ENCODE assay signal across 14 mouse cellular contexts in the genomic region with DNA sequence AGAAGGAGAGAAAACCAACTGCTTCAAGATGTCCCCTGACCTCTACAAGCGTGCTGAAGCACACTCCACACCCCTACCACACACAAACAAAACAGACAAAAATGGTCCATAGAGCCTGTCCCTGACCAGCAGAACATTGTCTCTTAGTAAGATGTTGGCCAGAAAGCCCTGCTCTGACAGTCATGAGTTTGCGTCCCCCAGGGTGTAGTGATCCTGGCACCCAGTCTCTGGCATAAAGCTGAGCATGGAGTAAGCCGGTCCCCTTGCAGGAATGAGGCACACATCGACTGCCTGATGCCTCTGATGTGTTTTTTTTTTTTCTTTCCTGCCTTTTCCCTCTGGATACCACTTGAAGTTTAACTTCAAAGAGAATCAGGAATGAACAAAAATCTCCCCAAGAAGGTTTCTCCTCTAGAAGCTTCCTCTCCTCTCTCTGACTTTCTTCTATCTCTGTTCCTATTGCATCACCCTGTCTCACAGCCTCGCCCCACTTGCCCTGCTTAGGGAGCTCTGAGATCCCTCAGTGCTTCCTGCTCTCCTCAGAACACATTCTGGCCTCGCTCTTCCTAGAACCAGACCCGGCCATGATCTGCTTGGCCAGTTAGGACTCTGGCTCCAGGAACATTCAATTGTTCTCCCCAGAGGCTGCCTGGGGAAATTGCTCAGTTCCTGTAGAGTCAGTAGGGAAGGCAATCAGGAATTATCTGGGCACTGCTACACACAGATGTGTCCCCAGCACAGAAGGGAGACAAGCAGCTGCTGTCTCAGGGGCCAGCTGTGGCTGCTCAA. TPM values are rescaled to one million over a fixed set of nuclear protein-coding genes. Genes with fewer than 3 reads are reported as not detected.
DNase-seq lines count a peak whose midpoint lies in the region; ATAC-seq lines count a peak whose summit lies in the region.
"Had no signal": no experiment of that assay in that cellular context is flagged by ENCODE, and none has a peak within 500 bp of the region (broad histone marks: within the 10 kb centered on the region; RNA-seq: fewer than 3 reads in every experiment).

No protein-coding gene starts in this region.

- WGBS in hindbrain, embryonic 10.5 days = 71% methylated on average over 7 of the region's 7 CpGs
- WGBS in hindbrain, embryonic 14.5 days = 80% methylated on average over 7 of the region's 7 CpGs
- WGBS in hindbrain, embryonic 16.5 days = 75% methylated on average over 7 of the region's 7 CpGs
- WGBS in forebrain, embryonic 11.5 days = 69% methylated on average over 7 of the region's 7 CpGs

- no peaks in the 10 kb centered on the region; the same call in 1 of the 2 replicates for H3K4me1 ChIP-seq in hindbrain, embryonic 10.5 days (replicated peaks)
- no peaks in the 10 kb centered on the region for H3K4me1 ChIP-seq in hindbrain, embryonic 14.5 days (replicated peaks; ENCODE audit: control insufficient read depth, insufficient read depth, low read length)
- no peaks in the 10 kb centered on the region for H3K4me1 ChIP-seq in hindbrain, embryonic 16.5 days (ENCODE audit: control insufficient read depth, insufficient read depth, low read depth, low read length)
- no peaks in the 10 kb centered on the region for H3K4me1 ChIP-seq in forebrain, embryonic 11.5 days (replicated peaks; ENCODE audit: control insufficient read depth, insufficient read depth, low read length)
- H3K4me1 ChIP-seq: forebrain, embryonic 15.5 days; lung, embryonic 15.5 days had no signal

- no peaks in the 10 kb centered on the region for H3K36me3 ChIP-seq in hindbrain, embryonic 10.5 days
- no peaks in the 10 kb centered on the region for H3K36me3 ChIP-seq in hindbrain, embryonic 14.5 days (replicated peaks; ENCODE audit: control insufficient read depth, insufficient read depth)
- H3K36me3 ChIP-seq in hindbrain, embryonic 16.5 days (ENCODE audit: control insufficient read depth, insufficient read depth, low read length) = no peaks in the 10 kb centered on the region
- H3K36me3 ChIP-seq in forebrain, embryonic 11.5 days (ENCODE audit: control insufficient read depth, insufficient read depth, low read length) = no peaks in the 10 kb centered on the region
- H3K36me3 ChIP-seq: forebrain, embryonic 15.5 days; lung, embryonic 15.5 days had no signal

- no peak overlapping the region for H3K9ac ChIP-seq in hindbrain, embryonic 14.5 days
- H3K9ac ChIP-seq in hindbrain, embryonic 16.5 days (ENCODE audit: low read depth, low read length) = no peak overlapping the region
- no peak overlapping the region for H3K9ac ChIP-seq in forebrain, embryonic 11.5 days (ENCODE audit: low read length)
- H3K9ac ChIP-seq: forebrain, embryonic 15.5 days; lung, embryonic 15.5 days had no signal

- H3K27me3 ChIP-seq in hindbrain, embryonic 10.5 days (ENCODE audit: insufficient read depth, poor library complexity, severe bottlenecking) = no peaks in the 10 kb centered on the region
- no peaks in the 10 kb centered on the region for H3K27me3 ChIP-seq in hindbrain, embryonic 14.5 days (ENCODE audit: control insufficient read depth, insufficient read depth, low read length)
- H3K27me3 ChIP-seq in hindbrain, embryonic 16.5 days (replicated peaks; ENCODE audit: control insufficient read depth, insufficient read depth, low read length) = no peaks in the 10 kb centered on the region
- H3K27me3 ChIP-seq in forebrain, embryonic 11.5 days (ENCODE audit: control insufficient read depth, insufficient read depth, low read length) = no peaks in the 10 kb centered on the region
- H3K27me3 ChIP-seq: forebrain, embryonic 15.5 days; lung, embryonic 15.5 days had no signal

- H3K4me2 ChIP-seq in hindbrain, embryonic 14.5 days (replicated peaks) = no peak overlapping the region
- H3K4me2 ChIP-seq in hindbrain, embryonic 16.5 days (ENCODE audit: low read length) = no peak overlapping the region
- H3K4me2 ChIP-seq in forebrain, embryonic 11.5 days (ENCODE audit: low read depth, low read length, severe bottlenecking) = no peak overlapping the region
- H3K4me2 ChIP-seq: forebrain, embryonic 15.5 days; lung, embryonic 15.5 days had no signal

- H3K4me3 ChIP-seq in hindbrain, embryonic 10.5 days = no peak overlapping the region
- no peak overlapping the region for H3K4me3 ChIP-seq in hindbrain, embryonic 14.5 days (replicated peaks; ENCODE audit: low read length)
- H3K4me3 ChIP-seq in hindbrain, embryonic 16.5 days (ENCODE audit: low read length) = no peak overlapping the region
- no peak overlapping the region for H3K4me3 ChIP-seq in forebrain, embryonic 11.5 days (ENCODE audit: low read depth, low read length)
- H3K4me3 ChIP-seq: forebrain, embryonic 15.5 days; lung, embryonic 15.5 days had no signal

- H3K9me3 ChIP-seq in hindbrain, embryonic 10.5 days = peaks cover 11% of the 10 kb centered on the region
- peaks cover 15% of the 10 kb centered on the region; the same call in 1 of the 2 replicates for H3K9me3 ChIP-seq in hindbrain, embryonic 14.5 days (ENCODE audit: control insufficient read depth, low read length)
- peaks cover 5% of the 10 kb centered on the region for H3K9me3 ChIP-seq in hindbrain, embryonic 16.5 days (ENCODE audit: control insufficient read depth, low read length)
- peaks cover 4% of the 10 kb centered on the region; the same call in 1 of the 2 replicates for H3K9me3 ChIP-seq in forebrain, embryonic 11.5 days (ENCODE audit: control insufficient read depth, low read length)
- H3K9me3 ChIP-seq: forebrain, embryonic 15.5 days had no signal

- H3K27ac ChIP-seq in hindbrain, embryonic 10.5 days = no peak overlapping the region
- no peak overlapping the region for H3K27ac ChIP-seq in hindbrain, embryonic 14.5 days
- no peak overlapping the region for H3K27ac ChIP-seq in hindbrain, embryonic 16.5 days (ENCODE audit: low read depth, low read length)
- no peak overlapping the region for H3K27ac ChIP-seq in forebrain, embryonic 11.5 days (ENCODE audit: low read depth, low read length)
- H3K27ac ChIP-seq: forebrain, embryonic 15.5 days; lung, embryonic 15.5 days had no signal

- DNase-seq in hindbrain, embryonic 10.5 days (ENCODE audit: low spot score) = peak; percentile 3
- DNase-seq in hindbrain, embryonic 14.5 days (ENCODE audit: low spot score) = no peak
- peak; percentile 74 for DNase-seq in MN1 (ENCODE audit: low spot score)
- DNase-seq in heart, adult 8-10 months (ENCODE audit: low spot score) = peak; percentile 90
- peak; percentile 37 to 46 for DNase-seq in kidney, postnatal 4 days
- no peak for DNase-seq in forebrain, embryonic 11.5 days (ENCODE audit: low spot score)
- no peak for DNase-seq in urinary bladder, postnatal 14 days (ENCODE audit: low spot score)
- DNase-seq: embryo, embryonic 11 days; thymus, postnatal 14 days had no signal

- no peak for ATAC-seq in hindbrain, embryonic 14.5 days (ENCODE audit: low FRiP score)
- no peak for ATAC-seq in hindbrain, embryonic 16.5 days
- no peak for ATAC-seq in forebrain, embryonic 11.5 days (replicated peaks; ENCODE audit: low FRiP score)
- ATAC-seq: forebrain, embryonic 15.5 days had no signal

RNA-seq across cellular contexts. Expression of a gene that starts 28.1 kb away (rescaled TPM):
- polyA plus RNA-seq in hindbrain, embryonic 10.5 days (2016; fragmentation: Nextera tagmentation; extraction: Ambion mirVana) = not detected in 2 replicates
- polyA plus RNA-seq in hindbrain, embryonic 14.5 days (2014; fragmentation: Nextera tagmentation; extraction: Ambion mirVana) = not detected in 2 replicates
- 1 to 10 TPM in 2 of 4 experiments, under 1 TPM in 1, not detected in 1; 0.22 to 1.8 (median 1.4) TPM for total RNA-seq in heart, adult 8-10 months (2022)
- polyA plus RNA-seq in hindbrain, embryonic 16.5 days (2015; fragmentation: Nextera tagmentation; extraction: Ambion mirVana) = not detected in 2 replicates
- polyA plus RNA-seq in forebrain, embryonic 11.5 days (2014; fragmentation: Nextera tagmentation; extraction: Ambion mirVana) = not detected in 2 replicates
- total RNA-seq: left cerebral cortex, postnatal 14 days had no signal
- polyA plus RNA-seq: forebrain, embryonic 15.5 days; lung, embryonic 15.5 days; small intestine, adult 2 months had no signal

Comparison
In these comparisons a context has a peak if more than half of its experiments do, and no peak if none do; other contexts are left out.
1. DNase-seq: peak in hindbrain, embryonic 10.5 days (single experiment), MN1 (single experiment), heart, adult 8-10 months (single experiment) and kidney, postnatal 4 days (2 of 2); none in hindbrain, embryonic 14.5 days (single experiment), forebrain, embryonic 11.5 days (single experiment) and urinary bladder, postnatal 14 days (single experiment).